Mouse (Mus musculus): Measurements from ENCODE around the gene Neurog3. TPM values are rescaled to one million over a fixed set of nuclear protein-coding genes. Genes with fewer than 3 reads are reported as not detected.

Gene Neurog3
- not detected in 2 replicates for total RNA-seq (2021)
- long read RNA-seq: 0 reads

DNA sequence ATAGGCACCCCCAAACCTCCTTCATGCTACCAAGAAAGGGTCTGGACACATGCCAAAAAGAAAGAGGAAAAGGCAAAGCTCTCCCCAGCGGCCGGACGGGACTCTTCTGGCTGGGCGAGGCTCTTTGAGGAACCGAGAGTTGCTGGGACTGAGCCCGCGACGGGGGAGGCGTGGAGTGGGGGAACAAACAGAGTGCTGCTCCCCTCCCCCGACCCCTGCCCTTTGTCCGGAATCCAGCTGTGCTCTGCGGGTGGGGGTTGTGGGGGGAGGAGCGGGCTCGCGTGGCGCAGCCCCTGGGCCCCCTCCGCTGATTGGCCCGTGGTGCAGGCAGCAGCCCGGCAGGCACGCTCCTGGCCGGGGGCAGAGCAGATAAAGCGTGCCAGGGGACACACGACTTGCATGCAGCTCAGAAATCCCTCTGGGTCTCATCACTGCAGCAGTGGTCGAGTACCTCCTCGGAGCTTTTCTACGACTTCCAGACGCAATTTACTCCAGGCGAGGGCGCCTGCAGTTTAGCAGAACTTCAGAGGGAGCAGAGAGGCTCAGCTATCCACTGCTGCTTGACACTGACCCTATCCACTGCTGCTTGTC, at the start of gene Neurog3:
Gene Neurog3 (plus strand): TSS at position 400 of the 591 bp plus-strand sequence.
- no peak for DNase-seq

DNA sequence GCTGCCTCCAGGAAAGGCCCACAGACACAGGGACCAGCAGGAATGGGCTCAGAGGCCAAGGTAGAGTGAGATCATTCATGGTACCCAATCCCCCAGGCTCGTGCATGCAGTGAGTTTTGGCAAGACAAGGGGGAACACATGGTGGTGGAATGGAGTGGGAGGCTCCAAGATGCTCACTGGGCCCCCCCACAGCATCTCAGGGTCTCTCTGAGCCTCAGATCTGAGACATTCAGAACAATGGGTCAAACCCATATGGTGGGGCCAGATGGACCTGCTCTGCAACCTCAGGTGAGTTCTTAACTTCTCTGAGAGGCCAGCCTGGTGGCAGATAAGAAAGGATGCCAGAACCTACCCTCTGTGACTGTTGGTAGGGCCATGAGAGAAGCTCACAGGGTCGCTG, 46.8 kb upstream of the Neurog3 start:
- no peak for DNase-seq

DNA sequence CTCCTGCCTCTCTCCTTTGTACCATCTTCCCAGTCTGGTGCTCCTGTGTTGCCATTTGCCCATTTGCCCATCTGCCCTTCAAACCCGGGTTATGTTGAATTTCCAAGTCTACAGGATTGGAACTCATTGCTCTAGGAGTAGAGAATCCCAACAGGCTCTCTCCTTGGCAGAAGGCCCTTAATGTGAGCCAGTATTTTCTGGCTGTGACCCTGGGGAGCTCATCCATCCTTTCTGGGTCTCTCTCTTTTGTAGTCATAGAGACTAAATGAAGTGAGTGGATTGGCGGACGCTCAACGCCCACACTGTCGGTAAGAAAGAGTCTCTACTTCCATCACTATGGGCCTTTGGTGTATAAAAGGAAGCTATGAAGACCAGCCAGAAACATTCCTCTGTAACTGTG, 46.1 kb upstream of the Neurog3 start:
- no peak for DNase-seq

DNA sequence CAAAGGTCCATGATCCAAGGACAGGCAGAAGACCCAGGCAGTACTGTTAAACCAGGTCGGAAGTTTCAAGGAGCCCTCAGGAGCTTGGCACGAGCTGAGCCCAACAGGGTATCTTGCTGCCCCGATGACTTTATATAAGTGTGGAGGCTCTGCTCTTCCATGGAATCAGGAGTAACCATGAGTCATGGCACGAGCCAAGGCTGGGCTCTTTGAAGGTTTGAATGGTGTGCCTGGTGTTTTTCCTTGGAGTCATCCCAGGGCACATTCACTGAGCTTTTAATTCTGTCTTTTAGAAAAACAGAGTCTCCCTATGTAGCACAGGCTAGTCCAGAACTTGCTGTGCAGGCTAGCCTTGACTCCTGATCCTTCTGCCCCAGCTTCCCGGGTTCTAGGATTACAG, 44.5 kb upstream of the Neurog3 start:
- no peak for DNase-seq

DNA sequence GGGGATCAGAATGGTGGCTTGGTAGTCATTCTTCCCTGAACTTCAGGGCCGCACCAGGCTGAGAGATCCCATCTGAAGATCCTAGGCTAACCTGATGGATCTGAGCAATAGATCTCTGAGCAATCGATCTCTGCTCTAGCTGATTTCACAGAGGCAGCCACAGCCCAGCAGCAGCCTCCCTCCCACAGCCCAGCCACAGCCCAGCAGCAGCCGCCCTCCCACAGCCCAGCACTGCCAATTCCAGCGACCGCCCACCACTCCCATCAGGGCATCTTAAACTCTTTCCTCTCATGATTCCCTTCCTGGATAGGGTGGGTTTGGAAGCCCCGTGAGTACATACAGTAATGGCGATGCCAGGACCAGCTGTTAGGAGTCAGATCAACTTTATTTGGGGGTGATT, 43.8 kb upstream of the Neurog3 start:
- no peak for DNase-seq

DNA sequence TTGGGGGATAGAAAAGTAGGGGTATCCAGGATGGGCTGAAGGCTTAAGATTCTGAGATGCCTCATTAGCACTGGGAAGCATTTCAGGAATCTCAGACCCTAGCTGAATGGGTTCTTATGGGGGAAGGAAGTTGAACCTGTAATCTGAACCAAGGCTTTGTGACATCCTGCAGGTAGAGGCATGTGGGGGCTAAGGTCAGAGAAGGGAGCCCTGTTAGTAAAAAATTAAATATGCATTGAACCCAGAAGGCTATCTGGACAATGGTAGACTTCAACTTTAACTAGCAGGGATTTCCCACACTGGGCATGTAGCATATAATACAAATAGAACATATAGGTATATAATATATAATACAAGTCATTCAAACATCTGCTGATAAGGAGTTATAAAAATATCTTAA, 43.4 kb upstream of the Neurog3 start:
- DNase-seq: no peak

DNA sequence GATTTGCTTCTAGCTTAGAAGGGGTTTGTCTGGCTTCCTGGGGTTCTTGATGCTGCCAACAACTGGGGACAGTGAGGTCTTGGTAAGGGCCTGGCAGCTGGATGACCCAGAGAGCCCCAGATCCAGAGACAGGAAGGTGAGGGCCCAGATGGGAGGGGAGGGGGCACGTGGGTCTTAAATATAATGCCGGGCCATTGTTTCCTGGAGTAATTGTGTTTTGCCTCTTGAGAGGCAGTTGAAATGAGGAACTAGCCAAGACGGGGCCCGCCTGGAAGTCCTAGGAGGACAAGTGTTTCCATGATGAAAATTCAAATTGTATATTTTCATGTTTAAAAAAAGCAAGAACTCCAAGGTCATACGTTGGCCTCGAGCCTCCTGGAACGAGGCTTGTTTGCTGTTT, 39.0 kb upstream of the Neurog3 start:
- DNase-seq: no peak

DNA sequence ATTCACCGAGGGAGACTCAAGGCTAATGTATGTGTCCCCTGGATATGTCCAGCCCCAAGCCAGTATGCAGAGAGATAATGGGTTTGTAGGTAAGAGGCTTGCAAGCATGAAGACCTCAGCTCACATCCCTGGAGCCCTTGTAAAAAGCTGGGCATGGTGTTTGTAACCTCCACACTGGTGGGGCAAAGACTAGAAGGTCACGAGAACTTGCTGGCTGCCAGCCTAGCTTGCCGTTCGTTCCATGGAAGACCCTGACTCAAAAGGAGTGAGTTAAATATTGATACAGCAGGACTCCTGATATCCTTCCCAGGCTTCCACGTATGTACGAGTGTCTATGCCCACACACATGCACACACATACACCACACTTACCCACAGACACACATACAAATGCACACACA, 38.5 kb upstream of the Neurog3 start:
- DNase-seq: no peak

DNA sequence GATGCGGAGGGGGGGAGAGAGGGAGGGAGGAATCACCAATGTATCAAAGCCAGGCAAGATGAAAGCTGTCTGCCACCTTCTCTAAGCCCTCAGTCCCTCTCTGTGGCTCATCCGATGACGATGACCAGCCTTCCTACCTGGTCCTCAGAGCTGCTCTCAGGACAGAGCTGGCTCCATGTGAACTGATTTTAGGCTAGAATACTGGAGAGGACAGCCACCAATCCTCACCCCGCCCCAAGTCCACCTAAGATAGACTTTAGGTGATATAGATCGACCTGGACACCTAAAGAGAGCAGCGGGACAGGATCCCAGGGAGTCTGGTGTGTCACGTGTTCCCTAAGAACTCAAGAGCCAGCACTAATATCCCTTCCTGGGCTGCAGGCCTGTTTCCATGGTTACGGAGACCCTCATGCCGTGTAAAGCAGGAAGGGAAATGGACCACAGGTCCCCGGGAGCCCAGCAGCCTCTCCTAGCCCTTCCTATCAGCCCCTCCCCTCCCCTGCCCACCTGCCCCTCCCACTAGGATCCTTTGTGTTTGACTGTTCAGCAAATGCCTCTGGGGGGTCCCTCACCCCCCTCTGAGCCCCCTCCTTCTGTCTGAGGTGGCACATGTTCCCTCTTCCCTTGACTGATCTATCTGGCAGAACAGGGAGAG, 33.0 kb upstream of the Neurog3 start:
- no peak for DNase-seq

DNA sequence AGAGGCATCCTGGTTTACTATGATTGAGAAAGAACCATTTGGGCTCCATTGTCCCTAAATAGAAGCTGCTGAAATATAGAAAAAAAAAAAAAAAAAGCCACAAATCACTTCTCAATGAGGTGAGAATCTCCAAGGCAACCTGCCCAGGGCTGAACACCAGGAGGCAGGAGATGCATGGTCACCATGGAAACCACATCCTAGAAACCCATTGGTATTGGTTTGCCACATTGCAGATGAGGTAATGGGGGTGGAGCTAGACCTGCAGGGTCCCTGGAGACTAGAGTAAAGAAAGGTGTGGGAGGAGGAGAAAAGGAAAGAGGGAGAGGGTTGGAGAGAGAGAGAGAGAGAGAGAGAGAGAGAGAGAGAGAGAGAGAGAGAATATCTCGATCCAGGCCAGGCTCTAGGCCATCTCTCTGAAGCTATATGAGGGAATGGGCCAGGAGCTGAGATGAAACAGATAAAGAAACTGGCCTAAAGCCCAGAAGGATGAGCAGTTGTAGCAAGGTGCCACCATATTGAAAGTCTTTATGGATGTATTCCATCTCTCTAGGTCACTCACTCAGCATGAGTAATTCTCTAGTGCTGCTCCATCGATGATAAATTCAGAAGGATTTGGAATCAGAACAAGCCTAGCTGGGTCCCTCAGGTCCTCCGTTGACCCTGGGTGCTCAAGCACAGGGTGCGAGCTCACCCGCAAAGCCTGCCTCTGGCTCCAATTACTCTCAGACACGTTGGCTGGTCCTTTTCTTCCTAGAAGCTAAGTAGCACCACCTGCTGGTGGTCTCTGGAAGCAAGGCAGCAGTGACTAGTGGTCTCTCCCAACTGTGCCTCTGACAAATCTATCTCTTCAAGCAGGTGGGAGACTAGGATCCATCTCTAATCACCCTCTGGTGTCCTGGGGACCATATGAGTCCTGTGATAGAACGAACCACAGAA, 31.1 kb upstream of the Neurog3 start:
- DNase-seq: peak; percentile 71

DNA sequence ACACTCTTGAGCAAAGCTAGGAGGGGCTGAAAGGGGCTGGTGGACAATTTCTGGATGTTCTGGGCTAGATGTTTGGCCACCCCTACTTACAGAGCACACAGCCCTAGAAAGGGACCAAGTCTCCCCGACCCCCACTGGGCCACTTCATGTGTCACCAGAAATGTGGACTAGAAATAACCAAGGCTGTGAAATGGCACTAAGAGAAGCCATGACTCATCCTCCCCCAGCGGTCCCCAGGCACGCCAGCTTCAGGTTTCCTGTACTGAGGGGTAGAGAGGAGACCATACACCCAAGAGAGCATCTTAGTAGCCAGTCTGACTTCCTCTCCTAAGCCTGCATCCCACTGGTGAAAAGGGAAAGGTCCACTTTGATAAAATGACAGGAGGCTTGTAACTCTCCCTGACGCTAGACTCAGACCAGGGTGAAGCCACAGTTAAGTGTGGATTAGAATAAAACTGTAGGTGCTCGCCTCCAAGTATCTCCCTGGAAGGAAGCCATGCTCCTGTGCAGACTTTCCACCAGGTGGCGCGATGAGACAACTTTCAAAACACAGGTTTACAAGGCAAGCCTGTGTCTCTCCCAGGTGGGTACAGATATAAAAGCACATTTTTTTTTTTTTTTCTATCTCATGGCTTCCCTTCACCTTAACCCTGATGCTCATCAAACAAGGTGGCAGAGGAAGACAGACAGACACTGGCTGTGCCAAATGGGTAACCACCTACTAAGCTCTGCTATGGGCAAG, 27.9 kb upstream of the Neurog3 start:
- DNase-seq: peak; percentile 72

DNA sequence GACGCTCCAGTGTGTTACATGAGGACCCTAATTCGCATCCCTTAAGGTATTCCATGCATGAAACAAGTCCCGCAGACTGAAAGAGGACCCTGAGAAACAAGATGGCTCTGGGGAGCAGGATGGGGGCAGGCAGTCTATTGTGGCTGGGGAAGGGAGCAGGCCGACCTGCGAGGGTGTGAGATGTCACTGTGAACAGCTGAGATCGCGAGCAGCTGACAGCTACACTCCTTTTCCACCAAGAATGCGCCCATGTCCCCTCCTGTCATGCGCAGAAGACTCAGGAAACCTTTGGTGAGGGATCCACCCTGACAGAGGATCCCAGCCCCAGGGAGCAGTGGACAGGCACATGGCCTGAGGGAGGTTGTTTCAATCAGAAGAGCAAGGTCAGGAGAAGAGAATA, 25.8 kb upstream of the Neurog3 start:
- DNase-seq: no peak

DNA sequence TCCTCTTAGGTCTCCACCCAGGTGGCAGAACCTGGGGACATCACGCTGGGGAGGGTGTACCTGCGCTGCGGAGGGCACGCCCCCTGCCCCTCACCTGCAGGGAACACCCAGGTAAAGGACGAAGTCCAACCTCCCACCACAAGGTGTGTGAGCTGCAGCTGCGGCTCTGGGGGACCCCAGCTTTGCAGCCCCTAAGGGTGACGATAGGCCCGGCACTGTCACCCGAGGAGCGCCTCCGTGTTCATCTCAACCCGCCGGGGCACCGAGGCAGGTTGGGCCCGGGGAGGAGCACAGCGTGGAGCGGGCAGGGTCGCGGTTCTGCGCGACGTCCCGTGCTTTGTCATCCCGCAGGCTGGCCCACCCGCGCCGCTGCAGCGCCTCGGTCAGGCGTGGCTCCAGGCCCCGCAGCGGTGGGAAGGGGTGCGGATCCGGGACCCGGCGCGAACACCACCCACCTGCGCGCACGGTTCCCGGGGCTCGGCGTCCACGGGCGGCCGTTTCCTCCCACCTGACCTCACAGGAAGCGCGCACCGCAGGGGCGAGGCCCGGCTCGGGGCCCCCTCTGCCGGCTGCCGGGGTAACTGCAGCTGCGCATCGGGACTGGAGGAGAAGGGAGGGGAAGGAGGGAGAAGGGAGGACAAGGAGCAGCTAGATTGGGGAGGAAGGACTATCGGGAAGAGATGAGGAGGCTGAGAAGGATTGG, 22.2 kb upstream of the Neurog3 start:
- peak; percentile 88 for DNase-seq

DNA sequence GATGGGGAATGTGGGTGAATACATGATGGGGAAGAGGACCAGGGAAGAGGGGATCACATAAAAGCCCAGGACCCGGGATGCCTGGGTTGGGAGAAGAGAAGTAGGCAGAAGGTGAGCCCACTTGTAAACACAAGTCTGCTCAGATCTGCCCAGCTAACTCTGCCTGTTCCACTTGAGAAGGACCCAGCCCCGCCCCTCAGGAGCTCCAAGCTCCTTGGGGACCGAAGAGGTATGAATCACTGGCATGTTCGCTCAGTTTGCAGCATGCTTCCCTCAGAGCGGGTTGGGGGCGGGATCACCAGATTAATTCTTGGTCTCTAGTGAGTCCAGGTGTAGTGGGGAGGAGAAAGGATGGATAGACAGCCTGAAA, 21.7 kb upstream of the Neurog3 start:
- no peak for DNase-seq

DNA sequence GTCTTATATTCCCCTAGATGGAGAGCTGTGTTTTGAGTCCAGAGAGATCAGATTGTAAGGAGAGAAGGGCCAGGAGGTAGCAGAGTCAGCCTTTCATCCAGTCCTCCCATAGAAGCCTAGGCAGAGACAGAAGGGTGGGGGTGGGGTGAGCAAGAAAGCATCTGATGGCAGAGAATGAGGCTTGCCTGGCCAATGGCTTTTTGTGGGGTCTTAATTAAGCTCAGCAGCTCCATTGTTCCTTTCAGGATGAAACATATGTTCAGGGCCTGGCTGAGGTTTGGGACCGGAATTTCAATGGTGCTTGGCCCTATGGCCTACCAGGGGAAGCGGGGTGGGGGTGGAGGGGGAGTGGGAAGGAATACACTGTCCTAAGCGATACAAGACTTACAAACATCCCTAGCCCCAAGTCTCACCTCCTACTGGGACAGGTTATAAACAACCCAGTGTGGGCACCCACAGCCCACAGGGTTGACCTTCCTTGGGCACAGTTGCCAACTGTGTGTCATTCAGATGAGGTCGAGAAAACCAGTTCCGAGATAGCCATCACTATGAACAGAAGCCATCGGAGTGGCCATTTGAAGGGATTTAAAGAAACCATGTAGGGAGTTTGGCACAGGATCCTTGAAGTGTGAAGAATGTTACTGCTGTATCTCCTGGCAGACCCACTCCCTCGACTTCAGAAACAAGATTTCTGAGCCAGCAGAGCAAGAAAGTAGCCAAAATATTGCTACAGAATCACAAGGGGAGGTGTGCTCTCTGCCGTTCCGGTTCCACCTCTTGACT, 18.8 kb upstream of the Neurog3 start:
- no peak for DNase-seq

DNA sequence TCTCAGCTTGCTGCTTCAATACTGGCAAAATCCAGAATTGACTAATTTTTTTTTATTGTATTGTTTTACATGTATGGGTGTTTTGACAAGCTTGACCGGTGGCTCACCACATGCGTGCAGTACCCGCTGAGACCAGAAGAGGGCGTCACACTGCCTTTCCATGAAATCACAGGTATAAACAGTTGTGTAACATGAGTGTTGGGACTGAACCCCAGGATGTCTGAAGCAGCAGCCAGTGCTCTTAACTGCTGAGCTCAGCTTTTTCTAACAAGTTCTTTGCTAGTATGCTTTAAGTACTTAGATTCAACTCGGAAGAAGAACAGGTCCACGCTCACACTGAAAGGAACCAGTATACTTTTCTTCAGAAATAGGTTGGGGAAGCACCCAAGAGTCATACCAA, 5.8 kb upstream of the Neurog3 start:
- DNase-seq: no peak

DNA sequence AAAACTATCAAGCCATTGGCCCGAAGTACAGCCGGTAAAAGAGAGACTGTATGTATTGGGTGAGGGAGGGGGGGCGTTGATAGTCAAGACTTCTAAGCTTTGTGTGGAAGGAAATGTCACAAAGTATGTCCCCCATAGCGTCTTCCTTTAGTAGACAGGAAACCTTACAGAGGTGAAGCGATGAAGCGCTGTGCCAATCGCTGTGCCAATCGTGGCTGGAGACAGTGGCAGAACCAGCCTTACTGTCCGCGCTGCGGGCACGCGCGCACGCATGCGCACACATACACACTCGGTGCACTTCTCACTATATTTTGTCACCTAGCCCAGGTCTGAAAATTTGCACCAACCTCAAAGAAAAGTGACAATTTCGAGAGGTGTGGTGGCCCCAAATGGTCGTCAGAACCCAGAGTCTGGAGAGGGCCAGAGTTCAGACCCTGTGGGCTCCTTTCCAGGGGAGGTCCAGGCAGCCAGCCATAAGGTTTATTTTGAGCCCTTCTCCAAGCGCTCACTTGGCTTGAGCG, 5.1 kb upstream of the Neurog3 start:
- no peak for DNase-seq

DNA sequence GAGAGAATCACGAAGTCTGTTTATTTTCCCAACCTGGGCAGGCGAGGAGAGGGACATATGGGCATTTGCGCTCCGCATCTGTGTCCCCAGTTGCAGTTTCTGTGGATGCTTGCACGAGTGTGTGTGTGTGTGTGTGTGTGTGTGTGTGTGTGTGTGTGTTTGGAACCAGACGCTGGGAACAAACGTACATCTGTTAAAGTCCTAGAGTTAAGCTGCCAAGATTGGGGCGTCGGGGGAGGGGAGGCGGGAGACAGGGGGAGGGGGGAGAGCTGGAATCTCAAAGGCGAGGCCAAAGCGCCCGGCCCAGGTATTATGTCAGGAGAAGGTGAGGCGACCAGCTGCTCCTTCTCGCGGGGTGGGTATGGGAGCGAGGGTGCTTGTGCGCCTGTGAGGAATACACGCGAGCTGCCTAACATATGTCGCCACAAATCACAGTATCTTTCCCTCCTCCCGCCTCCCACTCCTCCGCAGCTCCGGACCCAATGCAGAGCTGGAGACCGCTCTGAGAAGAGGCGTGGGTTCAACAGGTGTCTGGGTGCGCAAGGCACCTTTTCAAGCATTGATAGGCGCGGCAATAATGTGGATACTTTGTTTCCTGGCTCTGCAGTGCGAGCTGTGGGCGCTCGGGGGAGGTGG, 4.5 kb upstream of the Neurog3 start:
- no peak for DNase-seq

DNA sequence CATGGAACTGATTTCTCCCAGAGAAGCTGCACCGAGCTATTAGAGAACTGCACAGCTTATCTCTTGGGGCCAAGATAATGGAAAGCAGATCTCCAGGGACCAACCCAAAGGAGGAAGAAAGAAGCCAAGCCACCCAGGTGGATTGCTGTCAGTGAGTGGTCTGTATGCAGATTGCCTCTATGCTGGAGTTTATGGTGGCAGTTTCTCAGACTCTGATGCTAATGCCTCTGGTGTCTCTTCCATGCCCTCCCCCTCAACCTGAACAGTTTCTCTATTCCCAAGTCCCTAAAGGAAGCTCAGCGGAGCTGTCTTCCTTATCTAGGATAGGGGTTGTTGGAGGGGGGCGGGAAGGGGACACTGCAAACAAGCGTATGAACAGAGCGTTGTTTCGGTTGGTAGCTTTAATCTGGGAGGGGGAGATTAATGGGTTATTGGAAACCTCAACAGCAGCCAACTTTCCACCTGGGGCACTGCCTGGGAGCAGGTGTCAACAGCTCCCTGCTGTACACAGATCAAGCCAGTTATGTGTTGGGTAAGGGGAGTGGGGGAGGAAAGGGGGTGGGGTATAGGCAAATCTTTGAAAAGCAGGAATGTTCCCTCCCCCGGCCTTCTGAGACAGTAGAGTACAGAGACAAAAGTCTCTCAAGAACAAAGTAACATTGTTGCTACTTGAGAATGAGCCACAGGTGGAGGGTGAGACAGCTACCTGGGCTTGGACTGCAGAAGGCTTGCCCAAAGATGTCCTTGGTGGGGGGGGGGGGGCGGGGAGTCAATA, 3.0 kb downstream of the Neurog3 start:
- DNase-seq: no peak

DNA sequence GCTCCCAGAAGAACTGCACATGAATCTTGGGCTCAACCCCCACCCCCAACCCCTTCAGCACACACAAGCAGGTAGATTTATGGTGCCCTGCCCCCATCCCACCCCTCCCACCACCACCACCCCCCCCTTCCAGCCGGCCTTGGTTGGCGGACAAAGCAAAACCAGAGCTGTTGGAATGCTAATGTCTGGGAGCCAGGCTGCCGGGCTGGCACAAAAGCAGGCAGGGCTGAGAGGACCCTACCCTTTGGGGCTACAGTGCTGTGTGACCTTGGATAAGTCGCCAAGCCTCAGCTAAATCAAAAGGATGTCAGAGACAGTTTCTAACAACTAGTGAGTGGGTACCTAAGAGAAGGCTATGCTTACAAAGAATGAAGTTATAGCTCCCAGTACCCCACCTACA, 4.3 kb downstream of the Neurog3 start:
- no peak for DNase-seq
